28 mouse cellular contexts compared by ENCODE assay signal in genomic region chr4:127545106-127545505, GRCm38 (mm10).
"Had no signal": no experiment of that assay in that cellular context is flagged by ENCODE, and none has a peak within 500 bp of the region (broad histone marks: within the 10 kb centered on the region; RNA-seq: fewer than 3 reads in every experiment).

No protein-coding gene starts in this region.

- DNase-seq: cerebellum, adult 2 months; cerebellum, adult 8-10 months; cerebellum, adult 9-10 months; cerebellum, adult 9-11 months; cerebellum, postnatal 10 days; cerebellum, postnatal 14 days; cerebellum, postnatal 25 days; cerebellum, postnatal 36 days; embryo, embryonic 11 days; forebrain, postnatal 0 days; gastrocnemius, adult 2 months; gastrocnemius, postnatal 10 days; gastrocnemius, postnatal 14 days; gastrocnemius, postnatal 25 days; gastrocnemius, postnatal 36 days; heart, adult 18-20 months; heart, adult 2 months had no signal

- ATAC-seq: forebrain, embryonic 13.5 days; forebrain, embryonic 14.5 days; forebrain, embryonic 15.5 days; forebrain, embryonic 16.5 days; forebrain, postnatal 0 days had no signal

- H3K4me2 ChIP-seq: embryonic facial prominence, embryonic 12.5 days; embryonic facial prominence, embryonic 13.5 days; embryonic facial prominence, embryonic 15.5 days; forebrain, embryonic 12.5 days; forebrain, embryonic 13.5 days; forebrain, embryonic 15.5 days had no signal

- H3K4me1 ChIP-seq: forebrain, embryonic 10.5 days had no signal

- H3K9me3 ChIP-seq: embryonic facial prominence, embryonic 10.5 days; embryonic facial prominence, embryonic 12.5 days; embryonic facial prominence, embryonic 13.5 days; embryonic facial prominence, embryonic 15.5 days; forebrain, embryonic 10.5 days; forebrain, embryonic 12.5 days; forebrain, embryonic 13.5 days; forebrain, embryonic 15.5 days had no signal

- H3K27ac ChIP-seq: embryonic facial prominence, embryonic 10.5 days; embryonic facial prominence, embryonic 12.5 days; embryonic facial prominence, embryonic 13.5 days; embryonic facial prominence, embryonic 15.5 days; forebrain, embryonic 10.5 days; forebrain, embryonic 12.5 days; forebrain, embryonic 13.5 days; forebrain, embryonic 15.5 days; gastrocnemius, adult 2 months; heart, adult 2 months had no signal

- H3K9ac ChIP-seq: embryonic facial prominence, embryonic 12.5 days; embryonic facial prominence, embryonic 13.5 days; embryonic facial prominence, embryonic 15.5 days; forebrain, embryonic 12.5 days; forebrain, embryonic 13.5 days; forebrain, embryonic 15.5 days; forebrain, postnatal 0 days had no signal

- H3K27me3 ChIP-seq: embryonic facial prominence, embryonic 12.5 days; embryonic facial prominence, embryonic 13.5 days; embryonic facial prominence, embryonic 15.5 days; forebrain, embryonic 12.5 days; forebrain, embryonic 13.5 days; forebrain, embryonic 15.5 days had no signal

- H3K4me3 ChIP-seq: embryonic facial prominence, embryonic 10.5 days; embryonic facial prominence, embryonic 12.5 days; embryonic facial prominence, embryonic 13.5 days; embryonic facial prominence, embryonic 15.5 days; erythroblast, embryonic 14.5 days; forebrain, embryonic 10.5 days; forebrain, embryonic 12.5 days; forebrain, embryonic 13.5 days; forebrain, embryonic 15.5 days; gastrocnemius, adult 2 months; heart, adult 2 months had no signal

- H3K36me3 ChIP-seq: embryonic facial prominence, embryonic 10.5 days; embryonic facial prominence, embryonic 12.5 days; embryonic facial prominence, embryonic 13.5 days; embryonic facial prominence, embryonic 15.5 days; forebrain, embryonic 10.5 days; forebrain, embryonic 12.5 days; forebrain, embryonic 15.5 days had no signal
